Mouse (Mus musculus): ENCODE data around the gene Kctd15. TPM values are rescaled to one million over a fixed set of nuclear protein-coding genes. Genes with fewer than 3 reads are reported as not detected.

Kctd15 gene
- polyA plus RNA-seq, 1 experiment from 2014 or later: 38.3 TPM

- Histone ChIP-seq H3K27me3 (no peaks in the 10 kb centered on the region), H3K9ac (no peak overlapping the region), H3K36me3 (no peaks in the 10 kb centered on the region), H3K9me3 (no peaks in the 10 kb centered on the region), H3K4me1 (replicated peaks) (peaks cover 42% of the 10 kb centered on the region), H3K27ac (replicated peaks) (peak overlapping the region; percentile 33), H3K4me2 (no peak overlapping the region), H3K4me3 (no peak overlapping the region)
- WGBS: 61% methylated on average over 4 of the region's 4 CpGs
- ATAC-seq (ENCODE audit: low read depth): no peak
These were observed 28.6 kb upstream of the Kctd15 start for GRCm38 (mm10) chr7:34685176-34685575.

DNA sequence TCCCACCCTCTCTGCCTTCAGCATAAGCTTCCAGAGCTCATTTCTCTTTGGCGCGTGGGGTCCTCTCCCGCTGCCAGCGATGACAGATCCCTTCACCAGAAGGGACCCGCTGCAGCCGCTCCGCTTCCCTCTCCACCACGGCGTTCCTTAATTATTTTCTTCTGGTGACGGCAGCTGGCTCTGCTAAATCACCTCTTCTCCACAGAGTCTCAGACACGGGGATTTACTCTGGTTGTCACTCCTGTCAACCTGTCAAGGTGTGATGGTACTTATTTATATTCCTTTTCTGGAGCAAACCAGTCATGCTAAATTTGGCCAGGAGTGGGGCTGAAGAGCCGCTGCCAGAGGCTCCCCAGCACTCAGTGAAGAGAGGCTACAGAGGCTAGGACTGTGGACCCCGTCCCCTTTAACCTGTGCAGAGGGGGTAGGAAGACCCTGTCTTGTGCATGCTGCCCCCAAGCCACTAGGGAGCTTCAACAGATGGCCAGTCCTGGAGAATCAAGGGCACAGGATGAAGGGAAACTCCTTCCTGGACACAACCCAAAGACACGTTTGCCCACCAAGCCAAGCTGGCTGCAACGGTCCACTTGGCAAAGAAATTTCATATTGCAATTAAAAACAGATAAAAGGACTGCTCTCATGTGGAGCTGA is 24.4 kb upstream of the Kctd15 start:
- peak overlapping the region; percentile 52; the same call in 1 of the 2 replicates for H3K27ac ChIP-seq (replicated peaks)
- no peaks in the 10 kb centered on the region for H3K9me3 ChIP-seq
- ATAC-seq (ENCODE audit: low read depth): 0 out of 2 replicates have a peak, but pooled peaks have one; percentile 10
- peaks cover 24% of the 10 kb centered on the region for H3K4me1 ChIP-seq (replicated peaks)
- no peak overlapping the region for H3K9ac ChIP-seq
- 47% methylated on average over 15 of the region's 15 CpGs for WGBS
- H3K4me3 ChIP-seq: no peak overlapping the region
- no peak overlapping the region for H3K4me2 ChIP-seq
- no peaks in the 10 kb centered on the region for H3K36me3 ChIP-seq
- peaks cover 2% of the 10 kb centered on the region for H3K27me3 ChIP-seq

GRCm38 (mm10) chr7:34679886-34680285 is 23.4 kb upstream of the Kctd15 start:
- Histone ChIP-seq H3K27ac (replicated peaks) (no peak overlapping the region), H3K27me3 (peaks cover 12% of the 10 kb centered on the region), H3K36me3 (no peaks in the 10 kb centered on the region), H3K9me3 (no peaks in the 10 kb centered on the region), H3K4me1 (replicated peaks) (peaks cover 24% of the 10 kb centered on the region), H3K9ac (no peak overlapping the region), H3K4me3 (no peak overlapping the region), H3K4me2 (no peak overlapping the region)
- ATAC-seq (ENCODE audit: low read depth): no peak
- WGBS: 77% methylated on average over 2 of the region's 2 CpGs

DNA sequence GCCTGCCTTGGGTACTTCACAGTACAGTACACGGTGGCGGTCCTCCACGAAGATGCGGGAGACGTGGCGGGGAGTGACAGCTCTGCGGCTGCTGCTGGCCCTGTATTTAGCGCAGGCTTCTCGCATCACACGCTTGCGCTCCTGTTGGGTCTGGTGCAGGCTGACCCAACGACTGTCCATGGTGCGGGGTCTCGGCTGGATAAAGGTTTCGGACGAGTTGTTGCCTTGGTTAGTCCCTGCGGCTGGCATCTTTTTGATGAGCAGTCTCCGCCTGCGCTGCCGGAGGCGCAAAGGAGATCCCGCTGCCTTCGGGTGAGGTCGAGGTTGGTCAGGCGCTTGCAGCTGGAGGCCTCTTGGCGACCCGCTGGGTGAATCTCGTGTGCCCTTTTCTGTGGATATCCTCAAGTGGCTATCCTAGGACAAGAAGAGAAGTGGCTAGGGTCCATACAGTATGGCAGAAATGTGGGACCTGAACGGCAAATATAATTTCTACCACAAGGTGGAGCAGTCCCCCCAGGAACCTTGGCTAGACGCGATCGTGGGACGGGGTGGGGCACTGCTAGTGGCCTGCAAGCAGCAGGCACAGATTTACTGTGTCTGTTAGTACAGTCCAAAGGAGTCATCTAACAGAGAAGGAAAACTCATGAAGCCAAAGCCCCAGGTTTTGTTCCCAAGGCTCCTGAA is 19.4 kb upstream of the Kctd15 start:
- Histone ChIP-seq H3K4me2 (peak overlapping the region; percentile 53), H3K4me3 (peak overlapping the region; percentile 31), H3K9ac (peak overlapping the region; percentile 49), H3K4me1 (replicated peaks) (peaks cover 21% of the 10 kb centered on the region), H3K9me3 (no peaks in the 10 kb centered on the region), H3K27ac (replicated peaks) (no peak overlapping the region), H3K27me3 (peaks cover 35% of the 10 kb centered on the region), H3K36me3 (no peaks in the 10 kb centered on the region)
- ATAC-seq (ENCODE audit: low read depth): peak; percentile 62
- WGBS: 7% methylated on average over 33 of the region's 33 CpGs

GRCm38 (mm10) chr7:34675120-34675790 is 18.7 kb upstream of the Kctd15 start:
- Histone ChIP-seq H3K4me2 (peak overlapping the region; percentile 53), H3K27me3 (peaks cover 35% of the 10 kb centered on the region), H3K36me3 (no peaks in the 10 kb centered on the region), H3K9ac (peak overlapping the region; percentile 49), H3K4me1 (replicated peaks) (peaks cover 13% of the 10 kb centered on the region), H3K9me3 (no peaks in the 10 kb centered on the region), H3K4me3 (peak overlapping the region; percentile 31), H3K27ac (replicated peaks) (no peak overlapping the region)
- no peak for ATAC-seq (ENCODE audit: low read depth)
- WGBS: 16% methylated on average over 42 of the region's 42 CpGs

- H3K4me1 ChIP-seq (replicated peaks): peaks cover 21% of the 10 kb centered on the region
- H3K27ac ChIP-seq (replicated peaks): no peak overlapping the region
- no peak overlapping the region for H3K4me2 ChIP-seq
- 70% methylated on average over 4 of the region's 4 CpGs for WGBS
- no peak overlapping the region for H3K4me3 ChIP-seq
- no peak for ATAC-seq (ENCODE audit: low read depth)
- peak overlapping the region; percentile 8; the same call in 1 of the 2 replicates for H3K9ac ChIP-seq
- H3K27me3 ChIP-seq: peaks cover 35% of the 10 kb centered on the region
- no peaks in the 10 kb centered on the region for H3K36me3 ChIP-seq
- H3K9me3 ChIP-seq: no peaks in the 10 kb centered on the region
These were observed 16.4 kb upstream of the Kctd15 start for GRCm38 (mm10) chr7:34672916-34673315.

- Histone ChIP-seq H3K36me3 (no peaks in the 10 kb centered on the region), H3K4me1 (replicated peaks) (peaks cover 23% of the 10 kb centered on the region), H3K9me3 (no peaks in the 10 kb centered on the region), H3K4me3 (no peak overlapping the region), H3K27me3 (peaks cover 35% of the 10 kb centered on the region), H3K27ac (replicated peaks) (no peak overlapping the region), H3K9ac (no peak overlapping the region), H3K4me2 (no peak overlapping the region)
- WGBS: 3% methylated on average over 6 of the region's 6 CpGs
- ATAC-seq (ENCODE audit: low read depth): peak; percentile 30; the same call in 1 of the 2 replicates
These were observed 15.4 kb upstream of the Kctd15 start for GRCm38 (mm10) chr7:34671911-34672310.

DNA sequence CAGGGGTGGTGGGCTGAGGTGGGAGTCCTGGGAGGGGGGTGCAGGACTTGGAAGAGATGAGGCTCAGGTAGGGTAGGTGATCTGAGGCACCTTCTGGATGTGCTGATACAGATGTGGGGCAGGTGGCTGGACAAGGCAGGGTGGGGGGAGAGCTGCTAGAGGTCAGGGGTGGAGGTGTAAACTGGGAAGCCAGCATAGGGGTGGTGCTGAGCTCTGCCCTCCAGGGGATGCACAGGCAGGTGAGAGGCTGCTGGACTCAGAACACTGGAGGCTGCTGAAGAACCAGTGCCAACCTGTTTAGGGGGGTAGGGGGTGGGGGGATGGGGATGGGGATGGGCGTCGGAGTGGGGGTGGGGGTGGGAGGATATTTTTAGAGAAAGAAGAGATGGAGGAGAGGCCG is 14.2 kb upstream of the Kctd15 start:
- Histone ChIP-seq H3K4me1 (replicated peaks) (peaks cover 20% of the 10 kb centered on the region), H3K9me3 (no peaks in the 10 kb centered on the region), H3K27ac (replicated peaks) (no peak overlapping the region), H3K4me2 (no peak overlapping the region), H3K27me3 (peaks cover 32% of the 10 kb centered on the region), H3K4me3 (no peak overlapping the region), H3K9ac (no peak overlapping the region), H3K36me3 (no peaks in the 10 kb centered on the region)
- ATAC-seq (ENCODE audit: low read depth): no peak
- 94% methylated on average over 3 of the region's 3 CpGs for WGBS

GRCm38 (mm10) chr7:34669336-34669735 is 12.8 kb upstream of the Kctd15 start:
- no peak overlapping the region for H3K4me2 ChIP-seq
- H3K4me1 ChIP-seq (replicated peaks): peaks cover 10% of the 10 kb centered on the region; the same call in 1 of the 2 replicates
- no peak overlapping the region for H3K4me3 ChIP-seq
- ATAC-seq (ENCODE audit: low read depth): no peak
- no peaks in the 10 kb centered on the region for H3K9me3 ChIP-seq
- no peak overlapping the region for H3K27ac ChIP-seq (replicated peaks)
- WGBS: 15% methylated on average over 9 of the region's 9 CpGs
- no peaks in the 10 kb centered on the region for H3K36me3 ChIP-seq
- peak overlapping the region; percentile 28; the same call in 1 of the 2 replicates for H3K9ac ChIP-seq
- H3K27me3 ChIP-seq: peaks cover 17% of the 10 kb centered on the region

GRCm38 (mm10) chr7:34667874-34668273 is 11.3 kb upstream of the Kctd15 start:
- no peaks in the 10 kb centered on the region for H3K9me3 ChIP-seq
- no peak overlapping the region for H3K4me2 ChIP-seq
- H3K27me3 ChIP-seq: peaks cover 2% of the 10 kb centered on the region; the same call in 1 of the 2 replicates
- no peak overlapping the region for H3K9ac ChIP-seq
- 73% methylated on average over 16 of the region's 16 CpGs for WGBS
- H3K36me3 ChIP-seq: no peaks in the 10 kb centered on the region
- H3K4me1 ChIP-seq (replicated peaks): peaks cover 14% of the 10 kb centered on the region; the same call in 1 of the 2 replicates
- no peak overlapping the region for H3K4me3 ChIP-seq
- no peak overlapping the region for H3K27ac ChIP-seq (replicated peaks)
- no peak for ATAC-seq (ENCODE audit: low read depth)

GRCm38 (mm10) chr7:34663145-34663544 is 6.6 kb upstream of the Kctd15 start:
- H3K4me2 ChIP-seq: no peak overlapping the region
- no peak overlapping the region; the same call in 1 of the 2 replicates for H3K27ac ChIP-seq (replicated peaks)
- H3K9ac ChIP-seq: no peak overlapping the region
- H3K4me1 ChIP-seq (replicated peaks): peaks cover 17% of the 10 kb centered on the region
- no peaks in the 10 kb centered on the region for H3K9me3 ChIP-seq
- H3K36me3 ChIP-seq: no peaks in the 10 kb centered on the region
- ATAC-seq (ENCODE audit: low read depth): no peak
- no peak overlapping the region for H3K4me3 ChIP-seq
- H3K27me3 ChIP-seq: no peaks in the 10 kb centered on the region
- WGBS: 49% methylated on average over 7 of the region's 7 CpGs

- 16% methylated on average over 5 of the region's 5 CpGs for WGBS
- peaks cover 13% of the 10 kb centered on the region for H3K4me1 ChIP-seq (replicated peaks)
- H3K27ac ChIP-seq (replicated peaks): peak overlapping the region; percentile 52
- H3K9me3 ChIP-seq: no peaks in the 10 kb centered on the region
- no peaks in the 10 kb centered on the region for H3K27me3 ChIP-seq
- H3K4me2 ChIP-seq: no peak overlapping the region
- no peak overlapping the region for H3K9ac ChIP-seq
- H3K4me3 ChIP-seq: no peak overlapping the region
- ATAC-seq (ENCODE audit: low read depth): peak; percentile 62; the same call in 1 of the 2 replicates
- no peaks in the 10 kb centered on the region for H3K36me3 ChIP-seq
These were observed 5.7 kb upstream of the Kctd15 start for GRCm38 (mm10) chr7:34662227-34662626.
